Mouse (Mus musculus) mouse embryonic stem cell (cell line): ENCODE data around the gene Slc35f6.

Experiments
- in situ Hi-C, 2 experiments: fragments of 300-500 bp; cut with MboI; formaldehyde crosslinking; loops; 1 replicate in 1 of 2; 3 replicates in 1 of 2; pipeline ENCODE4 v1.14.3; 2019 to 2020; ENCODE audit warnings: low sequenced_read_pairs in 2 of 2, low pct_unique_long_range_greater_than_20kb in 1 of 2, mixed read lengths in 1 of 2; ENCODE audit not compliant: unreplicated experiment in 1 of 2

Slc35f6 gene

GRCm38 (mm10) chr5:30647815-30648560 lies at the start of gene Slc35f6:
Gene Slc35f6 (plus strand): TSS chr5:30647933.
- in situ Hi-C loops = no loop called here

GRCm38 (mm10) chr5:30601397-30601796 lies 46.3 kb upstream of the Slc35f6 start:
- in situ Hi-C loops = no loop called here

GRCm38 (mm10) chr5:30603255-30603654 lies 44.5 kb upstream of the Slc35f6 start:
- in situ Hi-C loops = no loop called here

- in situ Hi-C loops = no loop called here
Observed at GRCm38 (mm10) chr5:30603926-30604325, 43.8 kb upstream of the Slc35f6 start.

- in situ Hi-C loops = no loop called here
Observed at GRCm38 (mm10) chr5:30604769-30605188, 43.0 kb upstream of the Slc35f6 start.

GRCm38 (mm10) chr5:30605649-30606048 lies 42.1 kb upstream of the Slc35f6 start:
- in situ Hi-C loops = no loop called here

- in situ Hi-C loops = no loop called here
Observed at GRCm38 (mm10) chr5:30606424-30607073, 41.2 kb upstream of the Slc35f6 start.

GRCm38 (mm10) chr5:30609094-30609493 lies 38.6 kb upstream of the Slc35f6 start:
- in situ Hi-C loops = no loop called here

GRCm38 (mm10) chr5:30609918-30610645 lies 37.7 kb upstream of the Slc35f6 start:
- in situ Hi-C loops = no loop called here

- in situ Hi-C loops = no loop called here
Observed at GRCm38 (mm10) chr5:30611091-30611490, 36.6 kb upstream of the Slc35f6 start.

GRCm38 (mm10) chr5:30611689-30612088 lies 36.0 kb upstream of the Slc35f6 start:
- in situ Hi-C loops = no loop called here

- in situ Hi-C loops = no loop called here
Observed at GRCm38 (mm10) chr5:30612575-30612974, 35.2 kb upstream of the Slc35f6 start.

GRCm38 (mm10) chr5:30613242-30613641 lies 34.5 kb upstream of the Slc35f6 start:
- in situ Hi-C loops = no loop called here

GRCm38 (mm10) chr5:30614221-30614620 lies 33.5 kb upstream of the Slc35f6 start:
- in situ Hi-C loops = no loop called here

- in situ Hi-C loops = no loop called here
Observed at GRCm38 (mm10) chr5:30615416-30615815, 32.3 kb upstream of the Slc35f6 start.

- in situ Hi-C loops = no loop called here
Observed at GRCm38 (mm10) chr5:30615819-30616218, 31.9 kb upstream of the Slc35f6 start.

GRCm38 (mm10) chr5:30616644-30617043 lies 31.1 kb upstream of the Slc35f6 start:
- in situ Hi-C loops = no loop called here

- in situ Hi-C loops = no loop called here
Observed at GRCm38 (mm10) chr5:30617357-30617756, 30.4 kb upstream of the Slc35f6 start.

- in situ Hi-C loops = no loop called here
Observed at GRCm38 (mm10) chr5:30617851-30618250, 29.9 kb upstream of the Slc35f6 start.
